Mouse (Mus musculus): ENCODE measurements around the gene Jkamp.

DNA sequence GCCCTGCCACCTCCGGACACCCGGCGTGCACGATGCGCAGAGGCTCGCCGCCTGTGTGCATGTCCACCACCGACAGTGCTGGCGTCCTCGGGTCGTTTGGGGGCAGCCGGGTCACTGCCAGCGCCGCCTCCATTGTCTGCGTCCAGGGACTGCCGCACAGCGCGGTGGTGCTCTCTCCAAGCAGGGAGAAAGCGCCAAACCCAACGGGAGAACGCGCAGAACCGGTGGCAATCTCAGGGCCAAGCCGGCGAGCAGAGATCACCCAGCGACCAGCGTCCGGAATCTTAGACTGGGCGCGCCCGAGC is 413 bp upstream of the Jkamp start:
- TF ChIP-seq CHD2 (IDR thresholded peaks at IDR 0.05; ENCODE audit: low read depth, low read length) (no peak), HCFC1 (IDR thresholded peaks at IDR 0.05; ENCODE audit: borderline replicate concordance, insufficient read depth, low read length) (no peak)
